Mouse (Mus musculus) cerebellum, postnatal 25 days (tissue): Measurements from ENCODE around the gene Dnase2b.

Experiments
- DNase-seq, 2 experiments: peaks; one replicate each; pipeline ENCODE4 v3.0.0; 2021; ENCODE audit warnings: mixed read lengths in 2 of 2

Dnase2b gene

GRCm38 (mm10) chr3:146611821-146612220, 3.6 kb downstream of the Dnase2b start:
- no peak for DNase-seq

GRCm38 (mm10) chr3:146611261-146611660, 4.1 kb downstream of the Dnase2b start:
- no peak for DNase-seq

- DNase-seq: no peak
Observed at GRCm38 (mm10) chr3:146610322-146610721, 5.1 kb downstream of the Dnase2b start.

GRCm38 (mm10) chr3:146607368-146607767, 8.0 kb downstream of the Dnase2b start:
- no peak for DNase-seq

GRCm38 (mm10) chr3:146604647-146605046, 10.7 kb downstream of the Dnase2b start:
- DNase-seq: no peak

- DNase-seq: no peak
Observed at GRCm38 (mm10) chr3:146602531-146602930, 12.9 kb downstream of the Dnase2b start.

- DNase-seq: no peak
Observed at GRCm38 (mm10) chr3:146601205-146601604, 14.2 kb downstream of the Dnase2b start.

GRCm38 (mm10) chr3:146599198-146599900, 16.0 kb downstream of the Dnase2b start:
- DNase-seq: no peak

- DNase-seq: no peak
Observed at GRCm38 (mm10) chr3:146598411-146598810, 17.0 kb downstream of the Dnase2b start.

- DNase-seq: no peak
Observed at GRCm38 (mm10) chr3:146596864-146597263, 18.5 kb downstream of the Dnase2b start.

- DNase-seq: no peak
Observed at GRCm38 (mm10) chr3:146596387-146596786, 19.0 kb downstream of the Dnase2b start.

- no peak for DNase-seq
Observed at GRCm38 (mm10) chr3:146595440-146595839, 20.0 kb downstream of the Dnase2b start.

GRCm38 (mm10) chr3:146591601-146592000, 23.8 kb downstream of the Dnase2b start:
- no peak for DNase-seq

GRCm38 (mm10) chr3:146591159-146591558, 24.2 kb downstream of the Dnase2b start:
- no peak for DNase-seq

- no peak for DNase-seq
Observed at GRCm38 (mm10) chr3:146589523-146589922, 25.9 kb downstream of the Dnase2b start.

- no peak for DNase-seq
Observed at GRCm38 (mm10) chr3:146586616-146587015, 28.8 kb downstream of the Dnase2b start.

- no peak for DNase-seq
Observed at GRCm38 (mm10) chr3:146583908-146584307, 31.5 kb downstream of the Dnase2b start.

GRCm38 (mm10) chr3:146583478-146583877, 31.9 kb downstream of the Dnase2b start:
- no peak for DNase-seq

GRCm38 (mm10) chr3:146580039-146580729, 35.2 kb downstream of the Dnase2b start:
- no peak for DNase-seq

- no peak for DNase-seq
Observed at GRCm38 (mm10) chr3:146577591-146577990, 37.8 kb downstream of the Dnase2b start.

- DNase-seq: no peak
Observed at GRCm38 (mm10) chr3:146571341-146571740, 44.1 kb downstream of the Dnase2b start.

- DNase-seq: no peak
Observed at GRCm38 (mm10) chr3:146570939-146571338, 44.5 kb downstream of the Dnase2b start.

GRCm38 (mm10) chr3:146570148-146570782, 45.1 kb downstream of the Dnase2b start, which contains the start of gene Uox:
Gene Uox, plus strand, starts transcription at chr3:146570426.
- no peak for DNase-seq

GRCm38 (mm10) chr3:146569594-146569993, 45.8 kb downstream of the Dnase2b start:
- DNase-seq: no peak
